Mouse (Mus musculus): ENCODE measurements at regions not wholly inside any gene's neighbourhood (a gene's known extent, or its start where the extent isn't known, plus 50 kb on each side); places are given as distances from the start of the nearest gene placed in this dataset.

GRCm38 (mm10) chr9:47218101-47218500 lies 219.6 kb downstream of the Gm4791 start:
- TF ChIP-seq POLR2A (IDR thresholded peaks at IDR 0.05; ENCODE audit: insufficient read length, low read depth) (no peak), TCF12 (IDR thresholded peaks at IDR 0.05; ENCODE audit: insufficient read depth, poor library complexity, severe bottlenecking) (no peak), USF1 (IDR thresholded peaks at IDR 0.05; ENCODE audit: low read depth) (no peak), MYOD1 (IDR thresholded peaks at IDR 0.05; ENCODE audit: control insufficient read depth in 1 of 3, insufficient read length in 2 of 3, low read depth in 2 of 3) (no peak), POLR2AphosphoS2 (IDR thresholded peaks at IDR 0.05; ENCODE audit: insufficient read length, low read depth) (no peak), E2F4 (IDR thresholded peaks at IDR 0.05; ENCODE audit: insufficient read depth) (no peak), MAX (IDR thresholded peaks at IDR 0.05; ENCODE audit: low read depth) (no peak), TCF3 (IDR thresholded peaks at IDR 0.05; ENCODE audit: insufficient read length, low read depth) (no peak), MYOG (IDR thresholded peaks at IDR 0.05; ENCODE audit: control insufficient read depth in 1 of 3, insufficient read depth in 1 of 3, insufficient read length in 2 of 3, low read depth in 2 of 3) (no peak), SRF (IDR thresholded peaks at IDR 0.05; ENCODE audit: control insufficient read depth, insufficient read length, low read depth) (no peak)

All from myocyte (in vitro differentiated cells).